Mouse (Mus musculus): ENCODE measurements around the gene Med18. TPM values are rescaled to one million over a fixed set of nuclear protein-coding genes. Genes with fewer than 3 reads are reported as not detected.
A peak's percentile ranks its signal among the peaks of the same experiment; 100 is the strongest.

Med18 gene
- 10 to 100 TPM; 24.0 to 27.5 (median 27.4) TPM for polyA plus RNA-seq (2017; shearing (Covaris generic))

- ATAC-seq: peak; percentile 88
These were observed at the start of gene Med18 for GRCm38 (mm10) chr4:132463430-132464254. Med18 (minus strand) TSS chr4:132463921.

- no peak for ATAC-seq
These were observed 48.4 kb upstream of the Med18 start for GRCm38 (mm10) chr4:132512080-132512479.

- peak; percentile 92 for ATAC-seq
These were observed 46.7 kb upstream of the Med18 start, which contains the start of gene Sesn2 for GRCm38 (mm10) chr4:132510352-132510798. Sesn2 (minus strand) TSS chr4:132510501.

GRCm38 (mm10) chr4:132509621-132510296, 46.0 kb upstream of the Med18 start:
- peak; percentile 8 for ATAC-seq

- ATAC-seq: no peak
These were observed 43.5 kb upstream of the Med18 start for GRCm38 (mm10) chr4:132507210-132507609.

- no peak for ATAC-seq
These were observed 42.5 kb upstream of the Med18 start for GRCm38 (mm10) chr4:132506250-132506649.

GRCm38 (mm10) chr4:132505800-132506199, 42.1 kb upstream of the Med18 start:
- no peak for ATAC-seq

DNA sequence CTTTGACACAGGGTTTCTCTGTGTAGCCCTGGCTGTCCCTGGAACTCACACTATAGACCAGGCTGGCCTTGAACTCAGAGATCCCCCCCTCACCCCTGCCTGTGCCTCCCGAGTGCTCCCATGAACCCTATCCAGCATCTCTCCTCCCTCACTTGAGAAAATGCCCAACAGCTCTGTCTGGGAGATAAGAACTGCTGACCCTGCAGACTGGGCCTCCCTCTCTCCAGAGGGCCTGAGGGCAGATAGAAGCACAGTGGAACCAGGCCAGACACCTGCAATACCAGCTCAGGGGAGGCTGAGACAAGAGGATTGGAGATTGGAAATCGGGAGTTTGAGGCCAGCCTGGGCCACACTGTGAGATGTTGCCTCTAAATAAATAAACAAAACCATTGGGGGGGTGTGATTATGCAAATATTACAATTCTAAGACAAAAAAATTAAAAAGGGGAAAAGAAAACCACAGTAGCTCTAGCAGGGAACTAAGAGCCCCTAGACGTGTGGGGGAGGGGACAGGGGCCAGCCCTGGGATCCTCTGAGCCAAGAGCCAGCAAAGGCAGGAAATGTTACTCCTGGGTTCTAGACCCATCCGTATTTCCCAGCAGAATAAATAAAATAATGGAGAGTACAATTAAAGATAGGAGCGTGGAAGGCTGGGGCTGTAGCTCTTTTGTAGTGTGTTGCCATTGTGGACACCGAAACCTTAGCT, 41.5 kb upstream of the Med18 start:
- no peak for ATAC-seq

GRCm38 (mm10) chr4:132503344-132503743, 39.6 kb upstream of the Med18 start:
- no peak for ATAC-seq

GRCm38 (mm10) chr4:132501639-132502038, 37.9 kb upstream of the Med18 start:
- ATAC-seq: no peak

DNA sequence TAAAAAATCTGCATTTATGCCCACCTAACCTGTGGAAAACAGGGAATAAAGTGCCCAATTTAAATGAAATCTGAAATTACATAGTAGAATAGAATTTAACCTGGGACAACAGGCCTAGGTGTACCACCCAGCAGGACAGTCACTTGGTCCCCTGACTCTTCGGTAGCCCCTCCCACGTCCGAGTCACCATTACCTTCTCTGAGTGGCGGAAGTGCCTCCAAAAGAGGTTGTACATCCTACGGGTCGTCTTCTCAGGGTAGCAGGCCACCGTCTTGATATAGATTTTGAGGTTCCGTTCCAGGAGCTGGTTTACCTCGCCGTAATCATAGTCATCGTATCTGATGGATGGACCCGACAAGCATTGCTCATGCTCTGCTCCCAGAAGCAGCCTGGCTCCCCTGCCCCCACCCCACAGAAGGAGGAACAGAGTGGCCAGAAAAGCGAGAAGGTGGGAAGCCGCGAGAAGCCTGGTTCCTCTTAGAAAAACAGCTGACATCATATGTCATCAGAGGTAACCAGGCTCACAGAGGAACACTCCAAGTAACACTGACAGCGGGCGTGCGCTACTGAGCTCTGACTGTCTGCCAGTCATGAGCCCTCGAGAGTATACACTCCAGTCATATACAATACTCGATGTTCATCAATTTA, 30.7 kb upstream of the Med18 start:
- no peak for ATAC-seq

GRCm38 (mm10) chr4:132492178-132493060, 28.7 kb upstream of the Med18 start:
- no peak for ATAC-seq

- no peak for ATAC-seq
These were observed 28.0 kb upstream of the Med18 start for GRCm38 (mm10) chr4:132491748-132492147.

- ATAC-seq: no peak
These were observed 27.3 kb upstream of the Med18 start for GRCm38 (mm10) chr4:132491057-132491456.

DNA sequence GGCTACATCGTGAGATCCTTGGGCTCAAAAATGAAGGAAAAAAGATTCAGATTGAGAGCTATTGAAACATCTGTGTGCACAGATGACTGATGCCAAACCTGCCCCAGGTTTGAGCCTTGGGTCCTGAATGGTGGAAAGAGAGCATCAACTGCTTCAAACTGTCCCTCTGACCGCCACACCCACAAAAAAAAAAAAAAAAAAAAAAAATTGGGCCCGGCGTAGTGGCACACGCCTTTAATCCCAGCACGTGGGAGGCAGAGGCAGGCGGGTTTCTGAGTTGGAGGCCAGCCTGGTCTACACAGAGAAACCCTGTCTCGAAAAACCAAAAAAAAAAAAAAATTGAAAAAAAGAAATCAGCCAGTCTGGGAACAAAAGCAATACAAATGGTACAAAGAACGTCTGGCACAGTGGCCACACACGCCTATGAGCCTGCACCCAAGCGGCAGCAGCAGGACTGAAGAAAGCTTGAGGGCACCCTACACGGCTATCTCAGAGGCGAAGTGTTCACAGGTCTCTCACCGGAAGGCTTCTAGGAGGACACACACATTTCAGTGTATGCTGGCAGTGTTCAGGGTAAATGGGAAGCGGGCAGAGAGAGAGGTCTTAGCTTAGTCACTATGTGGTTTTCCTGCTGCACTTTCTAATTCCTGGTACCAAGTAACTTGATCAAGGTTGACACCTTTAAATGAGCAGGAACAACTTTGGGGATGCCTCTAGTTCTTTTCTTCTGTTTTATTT, 26.7 kb upstream of the Med18 start:
- no peak for ATAC-seq

GRCm38 (mm10) chr4:132488976-132489375, 25.3 kb upstream of the Med18 start:
- no peak for ATAC-seq

DNA sequence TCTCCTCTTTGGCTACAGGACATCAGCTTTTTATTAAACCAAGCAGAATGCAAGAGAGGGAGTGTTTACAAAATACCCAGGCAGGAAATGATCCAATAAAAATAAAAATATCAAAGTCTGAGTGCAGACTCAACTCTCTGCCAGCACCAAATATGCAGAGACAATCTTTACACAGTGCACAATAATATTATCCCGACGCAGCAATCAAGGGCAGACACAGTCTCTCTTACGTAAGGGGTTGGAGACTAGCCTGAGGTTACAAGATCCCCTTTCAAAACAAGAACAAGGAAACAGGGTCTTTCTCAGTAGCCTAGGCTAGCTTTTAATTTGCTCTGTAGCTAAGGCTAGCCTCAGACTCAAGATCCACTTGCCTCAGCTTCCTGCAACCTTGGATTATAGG, 24.8 kb upstream of the Med18 start:
- ATAC-seq: no peak

GRCm38 (mm10) chr4:132484820-132485219, 21.1 kb upstream of the Med18 start:
- no peak for ATAC-seq

DNA sequence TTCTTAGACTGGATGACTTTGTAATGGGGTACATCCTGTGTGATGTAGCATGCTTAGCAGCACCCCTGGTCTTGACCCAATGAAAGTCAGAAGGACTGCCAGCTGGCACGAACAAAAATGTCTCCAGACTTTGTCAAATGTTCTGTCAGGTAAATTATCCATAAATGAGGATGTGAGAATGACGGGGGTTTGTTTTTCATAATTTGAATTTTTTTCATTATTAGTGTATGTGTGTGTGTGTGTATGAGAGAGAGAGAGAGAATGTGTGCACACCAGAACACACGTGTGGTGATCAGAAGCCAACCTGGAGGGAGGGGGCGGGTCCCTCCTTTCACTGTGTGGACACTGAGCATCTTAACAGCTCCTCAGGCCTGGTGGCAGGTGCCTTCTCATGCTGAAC, 20.5 kb upstream of the Med18 start:
- no peak for ATAC-seq

- no peak for ATAC-seq
These were observed 19.4 kb upstream of the Med18 start for GRCm38 (mm10) chr4:132482956-132483608.

All from inflammation-experienced regulatory T-cells, adult 6 months (primary cell).